Mouse (Mus musculus) testis, adult 2 months (tissue): ENCODE measurements around the gene Lysmd4. TPM values are rescaled to one million over a fixed set of nuclear protein-coding genes. Genes with fewer than 3 reads are reported as not detected.
A peak's percentile ranks its signal among the peaks of the same experiment; 100 is the strongest.

ENCODE experiments used
- H3K27ac ChIP-seq: fragments of 200-500 bp; 2 replicates; pipeline ENCODE4 v1.5.1; 2012; ENCODE audit warnings: low read depth, low read length; ENCODE audit not compliant: control insufficient read depth, insufficient read depth
- H3K27me3 ChIP-seq: fragments of 200-500 bp; 2 replicates; pipeline ENCODE4 v1.6.1; 2012; ENCODE audit warnings: mild to moderate bottlenecking, low read length, moderate library complexity; ENCODE audit not compliant: control insufficient read depth, insufficient read depth
- H3K36me3 ChIP-seq: fragments of 200-500 bp; 2 replicates; pipeline ENCODE4 v1.6.1; 2012; ENCODE audit warnings: mild to moderate bottlenecking, low read length; ENCODE audit not compliant: control insufficient read depth, insufficient read depth
- H3K4me1 ChIP-seq: fragments of 200-500 bp; 2 replicates; pipeline ENCODE4 v1.6.1; 2012; ENCODE audit warnings: low read length; ENCODE audit not compliant: control insufficient read depth, insufficient read depth
- H3K4me3 ChIP-seq: fragments of 200-500 bp; 2 replicates; pipeline ENCODE4 v1.5.1; 2012; ENCODE audit warnings: low read depth, mild to moderate bottlenecking, low read length, moderate library complexity, mixed read lengths; ENCODE audit not compliant: control insufficient read depth
- CTCF ChIP-seq: fragments of 200-500 bp; IDR thresholded peaks from 2 replicates; pipeline ENCODE4 v1.5.1; 2012; ENCODE audit warnings: low read depth, mild to moderate bottlenecking, inconsistent platforms, low read length, moderate library complexity; ENCODE audit not compliant: control insufficient read depth, insufficient read depth, insufficient replicate concordance
- POLR2A ChIP-seq: fragments of 200-500 bp; IDR thresholded peaks from 2 replicates; pipeline ENCODE4 v1.6.1; 2012; ENCODE audit warnings: low read depth, mild to moderate bottlenecking, inconsistent platforms, low read length, moderate library complexity; ENCODE audit not compliant: control insufficient read depth
- polyA plus RNA-seq: library from polyadenylated mRNA; depleted of rRNA; stranded (reverse); fragments of >200 nt; gene quantifications from 2 replicates; pipeline ENCODE4 v1.2.3, GENCODE M21; 2012; rRNA removed

Lysmd4 gene
- polyA plus RNA-seq, result 29.3 and 33.4 TPM in 2 replicates

GRCm38 (mm10) chr7:67222220-67222862, at the start of gene Lysmd4:
Gene Lysmd4, plus strand, starts transcription at chr7:67222544.
- Histone ChIP-seq H3K27me3 (no peaks in the 10 kb centered on the region), H3K4me3 (peak within 1 kb of the TSS; percentile 95), H3K27ac (peak within 1 kb of the TSS; percentile 71), H3K4me1 (peaks cover 6% of the 10 kb centered on the region), H3K36me3 (peaks cover 2% of the 10 kb centered on the region)
- no peak for TF ChIP-seq CTCF
- peak; percentile 86 for TF ChIP-seq POLR2A

- H3K36me3 ChIP-seq, result no peaks in the 10 kb centered on the region
- no peak overlapping the region for H3K4me3 ChIP-seq
- TF ChIP-seq POLR2A (no peak), CTCF (no peak)
- H3K27ac ChIP-seq, result no peak overlapping the region
- H3K27me3 ChIP-seq, result no peaks in the 10 kb centered on the region
- H3K4me1 ChIP-seq, result no peaks in the 10 kb centered on the region
Measured at GRCm38 (mm10) chr7:67173522-67174195, 48.7 kb upstream of the Lysmd4 start.

- TF ChIP-seq POLR2A, result no peak
- Histone ChIP-seq H3K36me3 (no peaks in the 10 kb centered on the region), H3K4me3 (no peak overlapping the region)
Measured at GRCm38 (mm10) chr7:67183786-67184185, 38.6 kb upstream of the Lysmd4 start.

GRCm38 (mm10) chr7:67199412-67199811, 22.9 kb upstream of the Lysmd4 start:
- H3K4me3 ChIP-seq, result no peak overlapping the region
- no peaks in the 10 kb centered on the region for H3K4me1 ChIP-seq
- TF ChIP-seq POLR2A, result no peak
- peak; percentile 91; the same call in 1 of the 2 replicates for TF ChIP-seq CTCF
- no peaks in the 10 kb centered on the region for H3K27me3 ChIP-seq
- H3K27ac ChIP-seq, result no peak overlapping the region
- no peaks in the 10 kb centered on the region for H3K36me3 ChIP-seq

More at GRCm38 (mm10) chr7:67183786-67184185, 38.6 kb upstream of the Lysmd4 start:
- H3K27me3 ChIP-seq, result no peaks in the 10 kb centered on the region
- H3K27ac ChIP-seq, result no peak overlapping the region
- no peaks in the 10 kb centered on the region for H3K4me1 ChIP-seq

- Histone ChIP-seq H3K4me1 (no peaks in the 10 kb centered on the region), H3K36me3 (no peaks in the 10 kb centered on the region), H3K4me3 (no peak overlapping the region), H3K27me3 (no peaks in the 10 kb centered on the region), H3K27ac (no peak overlapping the region)
- no peak for TF ChIP-seq CTCF
- no peak for TF ChIP-seq POLR2A
Measured at GRCm38 (mm10) chr7:67203625-67204024, 18.7 kb upstream of the Lysmd4 start.

- H3K4me1 ChIP-seq, result no peaks in the 10 kb centered on the region
- no peaks in the 10 kb centered on the region for H3K36me3 ChIP-seq
- H3K27me3 ChIP-seq, result no peaks in the 10 kb centered on the region
- H3K4me3 ChIP-seq, result no peak overlapping the region
- H3K27ac ChIP-seq, result no peak overlapping the region
- TF ChIP-seq CTCF (no peak), POLR2A (no peak)
Measured at GRCm38 (mm10) chr7:67205734-67206425, 16.5 kb upstream of the Lysmd4 start.

- no peak for TF ChIP-seq CTCF
- no peaks in the 10 kb centered on the region for H3K27me3 ChIP-seq
Measured at GRCm38 (mm10) chr7:67206496-67206895, 15.8 kb upstream of the Lysmd4 start.

More at GRCm38 (mm10) chr7:67206496-67206895, 15.8 kb upstream of the Lysmd4 start:
- H3K4me1 ChIP-seq, result no peaks in the 10 kb centered on the region
- H3K27ac ChIP-seq, result no peak overlapping the region
- no peaks in the 10 kb centered on the region for H3K36me3 ChIP-seq
- H3K4me3 ChIP-seq, result no peak overlapping the region
